Mouse (Mus musculus): ENCODE data around the gene Lrrc32. TPM values are rescaled to one million over a fixed set of nuclear protein-coding genes. Genes with fewer than 3 reads are reported as not detected.

Lrrc32 gene
- total RNA-seq, 4 experiments from 2014 or later: 2.0 to 2.8 (median 2.4) TPM

GRCm38 (mm10) chr7:98510961-98511958 is 22.2 kb downstream of the Lrrc32 start:
- no peak for DNase-seq (ENCODE audit: low spot score in 2 of 2)

- DNase-seq (ENCODE audit: low spot score in 2 of 2): no peak
Observed at GRCm38 (mm10) chr7:98513251-98513650, 24.2 kb downstream of the Lrrc32 start.

GRCm38 (mm10) chr7:98522576-98522975 is 33.5 kb downstream of the Lrrc32 start:
- DNase-seq (ENCODE audit: low spot score in 2 of 2): no peak

- DNase-seq (ENCODE audit: low spot score in 2 of 2): no peak
Observed at GRCm38 (mm10) chr7:98523070-98523812, 34.2 kb downstream of the Lrrc32 start.

- peak in 1 of 2 experiments; percentile 32 for DNase-seq (ENCODE audit: low spot score in 2 of 2)
Observed at GRCm38 (mm10) chr7:98523813-98524361, 34.8 kb downstream of the Lrrc32 start.

GRCm38 (mm10) chr7:98524401-98524800 is 35.3 kb downstream of the Lrrc32 start:
- DNase-seq (ENCODE audit: low spot score in 2 of 2): no peak

GRCm38 (mm10) chr7:98524869-98525699 is 36.0 kb downstream of the Lrrc32 start:
- no peak for DNase-seq (ENCODE audit: low spot score in 2 of 2)

GRCm38 (mm10) chr7:98527085-98527484 is 38.0 kb downstream of the Lrrc32 start:
- no peak for DNase-seq (ENCODE audit: low spot score in 2 of 2)

- DNase-seq (ENCODE audit: low spot score in 2 of 2): no peak
Observed at GRCm38 (mm10) chr7:98531612-98532011, 42.5 kb downstream of the Lrrc32 start.

- DNase-seq (ENCODE audit: low spot score in 2 of 2): no peak
Observed at GRCm38 (mm10) chr7:98532981-98533380, 43.9 kb downstream of the Lrrc32 start.

- no peak for DNase-seq (ENCODE audit: low spot score in 2 of 2)
Observed at GRCm38 (mm10) chr7:98534432-98534855, 45.4 kb downstream of the Lrrc32 start.

- no peak for DNase-seq (ENCODE audit: low spot score in 2 of 2)
Observed at GRCm38 (mm10) chr7:98535191-98535590, 46.1 kb downstream of the Lrrc32 start.

- no peak for DNase-seq (ENCODE audit: low spot score in 2 of 2)
Observed at GRCm38 (mm10) chr7:98535882-98536281, 46.8 kb downstream of the Lrrc32 start.

- no peak for DNase-seq (ENCODE audit: low spot score in 2 of 2)
Observed at GRCm38 (mm10) chr7:98537210-98537966, 48.3 kb downstream of the Lrrc32 start.

GRCm38 (mm10) chr7:98537967-98538573 is 49.0 kb downstream of the Lrrc32 start:
- no peak for DNase-seq (ENCODE audit: low spot score in 2 of 2)

- no peak for DNase-seq (ENCODE audit: low spot score in 2 of 2)
Observed at GRCm38 (mm10) chr7:98540879-98541278, 51.8 kb downstream of the Lrrc32 start.

- no peak for DNase-seq (ENCODE audit: low spot score in 2 of 2)
Observed at GRCm38 (mm10) chr7:98541564-98541963, 52.5 kb downstream of the Lrrc32 start.

- DNase-seq (ENCODE audit: low spot score in 2 of 2): no peak
Observed at GRCm38 (mm10) chr7:98542267-98542666, 53.2 kb downstream of the Lrrc32 start.

GRCm38 (mm10) chr7:98542731-98543142 is 53.7 kb downstream of the Lrrc32 start:
- no peak for DNase-seq (ENCODE audit: low spot score in 2 of 2)

Data from layer of hippocampus, adult 8-10 months (tissue).